18 mouse cellular contexts compared by ENCODE assay signal in the genomic region with DNA sequence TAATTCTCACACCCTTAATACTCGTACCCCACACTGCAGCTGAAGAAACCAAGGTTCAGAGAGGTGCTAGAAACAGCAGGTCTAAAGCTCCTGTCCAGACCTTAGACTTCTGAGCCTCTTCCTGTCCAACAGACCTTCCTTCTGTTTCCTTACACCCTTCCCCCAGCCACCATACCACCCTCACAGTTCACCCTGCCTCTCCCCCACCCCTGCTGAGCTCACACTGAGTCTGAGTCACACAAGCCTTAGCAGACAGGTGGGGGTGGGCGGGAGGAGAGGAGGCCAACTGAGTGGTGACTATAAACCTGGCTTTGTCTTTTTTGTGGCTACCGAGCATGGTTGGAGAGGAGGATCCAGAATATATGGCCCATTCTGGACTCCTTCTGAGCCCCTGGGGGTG. TPM values are rescaled to one million over a fixed set of nuclear protein-coding genes. Genes with fewer than 3 reads are reported as not detected.
"Had no signal": no experiment of that assay in that cellular context is flagged by ENCODE, and none has a peak within 500 bp of the region (broad histone marks: within the 10 kb centered on the region; RNA-seq: fewer than 3 reads in every experiment).

No protein-coding gene starts in this region.

- H3K36me3 ChIP-seq: kidney, embryonic 15.5 days; limb, embryonic 10.5 days; limb, embryonic 13.5 days; liver, embryonic 12.5 days; liver, embryonic 15.5 days; lung, embryonic 15.5 days; midbrain, embryonic 12.5 days; midbrain, embryonic 15.5 days; stomach, embryonic 15.5 days had no signal

- H3K27ac ChIP-seq: kidney, embryonic 15.5 days; limb, embryonic 10.5 days; limb, embryonic 13.5 days; liver, embryonic 12.5 days; liver, embryonic 15.5 days; lung, embryonic 15.5 days; midbrain, embryonic 12.5 days; midbrain, embryonic 15.5 days; stomach, embryonic 15.5 days had no signal

- H3K4me2 ChIP-seq: kidney, embryonic 15.5 days; limb, embryonic 13.5 days; liver, embryonic 12.5 days; liver, embryonic 15.5 days; lung, embryonic 15.5 days; midbrain, embryonic 12.5 days; midbrain, embryonic 15.5 days; stomach, embryonic 15.5 days had no signal

- DNase-seq: kidney, adult 8-10 months; kidney, postnatal 10 days; kidney, postnatal 36 days; liver; lung, adult 18-20 months; lung, postnatal 14 days; lung, postnatal 4 days; spleen, adult 18-20 months; thymus, postnatal 25 days had no signal

- H3K4me3 ChIP-seq: kidney, embryonic 15.5 days; limb, embryonic 10.5 days; limb, embryonic 13.5 days; liver, embryonic 12.5 days; liver, embryonic 15.5 days; lung, embryonic 15.5 days; midbrain, embryonic 12.5 days; midbrain, embryonic 15.5 days; stomach, embryonic 15.5 days had no signal

- H3K27me3 ChIP-seq: kidney, embryonic 15.5 days; limb, embryonic 13.5 days; liver, embryonic 12.5 days; liver, embryonic 15.5 days; lung, embryonic 15.5 days; midbrain, embryonic 12.5 days; midbrain, embryonic 15.5 days; stomach, embryonic 15.5 days had no signal

RNA-seq across cellular contexts. Expression of gene Pitpnm3, which starts 24.9 kb away (rescaled TPM):
- polyA plus RNA-seq: liver, embryonic 15.5 days had no signal
